Comparison of ENCODE assay signal across 8 mouse cellular contexts in genomic region chr9:123717186-123718008, GRCm38 (mm10). TPM values are rescaled to one million over a fixed set of nuclear protein-coding genes. Genes with fewer than 3 reads are reported as not detected.
DNase-seq lines count a peak whose midpoint lies in the region; ATAC-seq and TF ChIP-seq lines count a peak whose summit lies in the region.

TSS of gene Lztfl1 (minus strand) at chr9:123717697.

- TF ChIP-seq POLR2A in brain, embryonic 14.5 days (IDR thresholded peaks at IDR 0.05; ENCODE audit: borderline replicate concordance, extremely low read depth, insufficient read depth, insufficient read length, poor library complexity, severe bottlenecking) = peak; percentile 20; the same call in 1 of the 2 replicates
- TF ChIP-seq POLR2A in liver, adult 2 months (IDR thresholded peaks at IDR 0.05; ENCODE audit: extremely low read depth, insufficient read depth, low read length) = no peak
- TF ChIP-seq POLR2A in myocyte (IDR thresholded peaks at IDR 0.05; ENCODE audit: insufficient read length, low read depth) = peak; percentile 22

- peak within 1 kb of the TSS; percentile 87 for H3K9ac ChIP-seq in heart, embryonic 11.5 days (ENCODE audit: low read depth, low read length)
- H3K9ac ChIP-seq in kidney, embryonic 16.5 days (replicated peaks; ENCODE audit: low read length) = peak within 1 kb of the TSS; percentile 80
- peak within 1 kb of the TSS; percentile 87 for H3K9ac ChIP-seq in liver, adult 2 months (ENCODE audit: low read depth, low read length)

- peak within 1 kb of the TSS; percentile 57 for H3K4me3 ChIP-seq in C2C12 (ENCODE audit: insufficient read depth, poor library complexity, severe bottlenecking)
- H3K4me3 ChIP-seq in erythroblast, embryonic 14.5 days (replicated peaks) = peak within 1 kb of the TSS; percentile 86
- H3K4me3 ChIP-seq in heart, embryonic 11.5 days (ENCODE audit: low read depth, low read length) = peak within 1 kb of the TSS; percentile 90
- H3K4me3 ChIP-seq in kidney, embryonic 16.5 days (ENCODE audit: low read length) = peak within 1 kb of the TSS; percentile 84
- peak within 1 kb of the TSS; percentile 88 for H3K4me3 ChIP-seq in liver, adult 2 months (ENCODE audit: insufficient read depth, low read depth, low read length)
- H3K4me3 ChIP-seq in myocyte = peak within 1 kb of the TSS; percentile 42

- H3ac ChIP-seq in C2C12 (ENCODE audit: control insufficient read depth, insufficient read length, low read depth) (peak within 1 kb of the TSS; percentile 89), myocyte (ENCODE audit: control insufficient read depth, insufficient read length) (peak within 1 kb of the TSS; percentile 39)

- H3K4me2 ChIP-seq in heart, embryonic 11.5 days = peak within 1 kb of the TSS; percentile 79
- H3K4me2 ChIP-seq in kidney, embryonic 16.5 days (replicated peaks; ENCODE audit: low read depth, low read length) = peak within 1 kb of the TSS; percentile 59
- peak within 1 kb of the TSS; percentile 88 for H3K4me2 ChIP-seq in myocyte (ENCODE audit: low read depth)

- no peak for TF ChIP-seq CTCF in C2C12 (IDR thresholded peaks at IDR 0.05; ENCODE audit: control insufficient read depth, insufficient read depth, insufficient read length)
- no peak for TF ChIP-seq CTCF in brain, embryonic 14.5 days (IDR thresholded peaks at IDR 0.05; ENCODE audit: borderline replicate concordance, extremely low read depth, insufficient read depth, insufficient read length)
- TF ChIP-seq CTCF in liver, adult 2 months (IDR thresholded peaks at IDR 0.05; ENCODE audit: low read depth, low read length) = no peak

- no peaks in the 10 kb centered on the region for H3K36me3 ChIP-seq in C2C12 (ENCODE audit: control insufficient read depth, insufficient read depth)
- H3K36me3 ChIP-seq in erythroblast, embryonic 14.5 days (ENCODE audit: control insufficient read depth) = peaks cover 9% of the 10 kb centered on the region
- no peaks in the 10 kb centered on the region for H3K36me3 ChIP-seq in heart, embryonic 11.5 days (ENCODE audit: control insufficient read depth, insufficient read depth, low read length)
- H3K36me3 ChIP-seq in kidney, embryonic 16.5 days (ENCODE audit: insufficient read depth, low read length) = no peaks in the 10 kb centered on the region
- peaks cover 1% of the 10 kb centered on the region; the same call in 1 of the 2 replicates for H3K36me3 ChIP-seq in liver, adult 2 months (ENCODE audit: control insufficient read depth, insufficient read depth, low read length)
- no peaks in the 10 kb centered on the region for H3K36me3 ChIP-seq in myocyte (ENCODE audit: control insufficient read depth, insufficient read depth)
- H3K36me3 ChIP-seq in splenic B cell, adult 2 months (ENCODE audit: control insufficient read depth, insufficient read depth, low read length, poor library complexity, severe bottlenecking) = no peaks in the 10 kb centered on the region

- no peaks in the 10 kb centered on the region for H3K79me3 ChIP-seq in C2C12 (ENCODE audit: low read depth)

- under 1% methylated on average over 55 of the region's 55 CpGs for WGBS in heart, embryonic 11.5 days (ENCODE audit: insufficient replicate concordance)
- WGBS in kidney, embryonic 16.5 days = under 1% methylated on average over 54 of the region's 55 CpGs
- 1% methylated on average over 55 of the region's 55 CpGs for WGBS in liver, adult 2 months

- peaks cover 5% of the 10 kb centered on the region for H3K27me3 ChIP-seq in C2C12 (ENCODE audit: control insufficient read depth, insufficient read depth, insufficient read length)
- peaks cover 19% of the 10 kb centered on the region for H3K27me3 ChIP-seq in erythroblast, embryonic 14.5 days (ENCODE audit: control insufficient read depth)
- no peaks in the 10 kb centered on the region for H3K27me3 ChIP-seq in heart, embryonic 11.5 days (ENCODE audit: control insufficient read depth, insufficient read depth, low read length)
- no peaks in the 10 kb centered on the region for H3K27me3 ChIP-seq in kidney, embryonic 16.5 days (ENCODE audit: insufficient read depth, low read length)
- no peaks in the 10 kb centered on the region for H3K27me3 ChIP-seq in liver, adult 2 months (ENCODE audit: control insufficient read depth, insufficient read depth, low read length)
- H3K27me3 ChIP-seq in myocyte (ENCODE audit: control insufficient read depth, insufficient read depth, insufficient read length) = peaks cover 5% of the 10 kb centered on the region
- no peaks in the 10 kb centered on the region for H3K27me3 ChIP-seq in splenic B cell, adult 2 months (ENCODE audit: control insufficient read depth, insufficient read depth, low read length, poor library complexity, severe bottlenecking)

- DNase-seq in brain, embryonic 14.5 days (ENCODE audit: low read depth) = peak; percentile 100
- DNase-seq in liver, adult 2 months (ENCODE audit: extremely low read depth, low read depth, low spot score) = peak; percentile 96
- peak; percentile 99 for DNase-seq in splenic B cell, adult 2 months (ENCODE audit: low read depth, low spot score)

- peak within 1 kb of the TSS; percentile 73 for H3K27ac ChIP-seq in heart, embryonic 11.5 days (ENCODE audit: low read depth, low read length)
- peak within 1 kb of the TSS; percentile 74 for H3K27ac ChIP-seq in kidney, embryonic 16.5 days (ENCODE audit: low read length)
- H3K27ac ChIP-seq in liver, adult 2 months (replicated peaks; ENCODE audit: insufficient read depth, low read depth, low read length) = peak within 1 kb of the TSS; percentile 2; the same call in 1 of the 2 replicates

- peaks cover 28% of the 10 kb centered on the region for H3K4me1 ChIP-seq in erythroblast, embryonic 14.5 days (ENCODE audit: control insufficient read depth)
- peaks cover 5% of the 10 kb centered on the region for H3K4me1 ChIP-seq in heart, embryonic 11.5 days (ENCODE audit: control insufficient read depth, insufficient read depth, low read length)
- peaks cover 6% of the 10 kb centered on the region for H3K4me1 ChIP-seq in kidney, embryonic 16.5 days (ENCODE audit: insufficient read depth, low read length)
- H3K4me1 ChIP-seq in liver, adult 2 months (ENCODE audit: control insufficient read depth, insufficient read depth, low read length) = peaks cover 4% of the 10 kb centered on the region; the same call in 1 of the 2 replicates

- peak; percentile 100 for ATAC-seq in heart, embryonic 11.5 days (replicated peaks; ENCODE audit: insufficient number of reproducible peaks, low FRiP score, low TSS enrichment)
- ATAC-seq in kidney, embryonic 16.5 days (ENCODE audit: low FRiP score, low TSS enrichment) = peak; percentile 100

- peaks cover 6% of the 10 kb centered on the region for H3K79me2 ChIP-seq in C2C12 (ENCODE audit: control insufficient read depth, insufficient read depth)
- H3K79me2 ChIP-seq in liver, adult 2 months (ENCODE audit: control insufficient read depth, insufficient read depth, low read length) = no peaks in the 10 kb centered on the region; the same call in 1 of the 2 replicates
- H3K79me2 ChIP-seq in myocyte (ENCODE audit: control insufficient read depth, insufficient read depth) = no peaks in the 10 kb centered on the region

- H3K9me3 ChIP-seq in erythroblast, embryonic 14.5 days (ENCODE audit: control insufficient read depth, low read length) = no peaks in the 10 kb centered on the region
- H3K9me3 ChIP-seq in heart, embryonic 11.5 days (replicated peaks; ENCODE audit: control insufficient read depth, low read length) = no peaks in the 10 kb centered on the region
- no peaks in the 10 kb centered on the region for H3K9me3 ChIP-seq in kidney, embryonic 16.5 days (ENCODE audit: low read length)

TF ChIP-seq in C2C12, 6 proteins besides CTCF, POLR2A, EP300 and RAD21:
- TF ChIP-seq MAX (IDR thresholded peaks at IDR 0.05) = peak; percentile 85
- TF ChIP-seq FOSL1 (IDR thresholded peaks at IDR 0.05; ENCODE audit: insufficient read depth, low read length, poor library complexity, severe bottlenecking) = no peak
- peak; percentile 98 for TF ChIP-seq CEBPB (IDR thresholded peaks at IDR 0.05; ENCODE audit: low read depth)
- TF ChIP-seq USF1 (IDR thresholded peaks at IDR 0.05; ENCODE audit: low read depth) = peak; percentile 99

TF ChIP-seq in myocyte, 11 proteins besides CTCF, POLR2A, EP300 and RAD21:
- TF ChIP-seq MAX (IDR thresholded peaks at IDR 0.05; ENCODE audit: low read depth) (peak; percentile 65), USF1 (IDR thresholded peaks at IDR 0.05; ENCODE audit: low read depth) (peak; percentile 99), TCF3 (IDR thresholded peaks at IDR 0.05; ENCODE audit: insufficient read length, low read depth) (no peak), CEBPB (IDR thresholded peaks at IDR 0.05; ENCODE audit: insufficient read depth, poor library complexity, severe bottlenecking) (peak; percentile 99)
TF ChIP-seq in myocyte: peak in this region for 3.

RNA-seq across cellular contexts. Expression of gene Lztfl1, which starts in this region (rescaled TPM):
- 3.3 TPM for polyA plus RNA-seq in C2C12 (2012; fragmentation: generic; extraction: Trizol)
- polyA plus RNA-seq in brain, embryonic 14.5 days (2012; rRNA removed) = 19.1 and 19.5 TPM in 2 replicates
- polyA plus RNA-seq in erythroblast, embryonic 14.5 days (2012) = 0.10 and 0.38 TPM in 2 replicates
- 37.5 and 37.6 TPM in 2 replicates for polyA plus RNA-seq in heart, embryonic 11.5 days (2014; fragmentation: Nextera tagmentation; extraction: Ambion mirVana)
- polyA plus RNA-seq in kidney, embryonic 16.5 days (2015; fragmentation: Nextera tagmentation; extraction: Ambion mirVana) = 48.1 and 48.4 TPM in 2 replicates
- total RNA-seq in liver, adult 2 months (2014; rRNA removed) = 6.5 and 9.7 TPM in 2 replicates
- 0.80 and 1.8 TPM in 2 replicates for polyA plus RNA-seq in liver, adult 2 months (2012; rRNA removed)
- 7.4 TPM for polyA plus RNA-seq in myocyte (2012; fragmentation: generic; extraction: Trizol)

Comparison
In these comparisons a context has a peak if more than half of its experiments do, and no peak if none do; other contexts are left out.
1. Peak in every context shown above with its lines: DNase-seq, ATAC-seq, H3K4me3 ChIP-seq and H3K27ac ChIP-seq.
2. H3K27ac ChIP-seq: peak in every context shown above with its lines; median percentile 74 in kidney, embryonic 16.5 days; 73 in heart, embryonic 11.5 days; 2 in liver, adult 2 months.